Mouse (Mus musculus) adrenal gland, adult 8-10 months (tissue): ENCODE measurements around the gene Sema7a. TPM values are rescaled to one million over a fixed set of nuclear protein-coding genes. Genes with fewer than 3 reads are reported as not detected.

Source experiments
- DNase-seq: peaks from one replicate; pipeline ENCODE4 v3.0.0; 2022
- total RNA-seq, 4 experiments: library from RNA; stranded (reverse); gene quantifications; 2 replicates each; pipeline ENCODE4 v1.2.4; 2022

The Sema7a gene
- total RNA-seq, 4 experiments from 2014 or later: 9.5 to 23.8 (median 17.6) TPM

- peak; percentile 42 for DNase-seq
Observed at GRCm38 (mm10) chr9:57959886-57960866, 20.3 kb downstream of the Sema7a start.

DNA sequence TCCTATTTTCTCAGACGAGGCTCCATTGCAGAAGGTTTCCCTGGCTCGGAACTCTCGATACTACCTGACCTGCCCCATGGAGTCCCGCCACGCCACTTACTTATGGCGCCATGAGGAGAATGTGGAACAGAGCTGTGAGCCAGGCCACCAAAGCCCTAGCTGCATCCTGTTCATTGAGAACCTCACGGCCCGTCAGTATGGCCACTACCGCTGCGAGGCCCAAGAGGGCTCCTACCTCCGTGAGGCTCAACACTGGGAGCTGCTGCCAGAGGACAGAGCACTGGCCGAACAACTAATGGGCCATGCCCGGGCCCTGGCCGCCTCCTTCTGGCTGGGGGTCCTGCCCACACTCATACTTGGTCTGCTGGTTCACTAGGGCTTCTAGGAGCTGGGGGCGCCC, 21.3 kb downstream of the Sema7a start:
- no peak for DNase-seq

GRCm38 (mm10) chr9:57961863-57962778, 22.2 kb downstream of the Sema7a start:
- no peak for DNase-seq

DNA sequence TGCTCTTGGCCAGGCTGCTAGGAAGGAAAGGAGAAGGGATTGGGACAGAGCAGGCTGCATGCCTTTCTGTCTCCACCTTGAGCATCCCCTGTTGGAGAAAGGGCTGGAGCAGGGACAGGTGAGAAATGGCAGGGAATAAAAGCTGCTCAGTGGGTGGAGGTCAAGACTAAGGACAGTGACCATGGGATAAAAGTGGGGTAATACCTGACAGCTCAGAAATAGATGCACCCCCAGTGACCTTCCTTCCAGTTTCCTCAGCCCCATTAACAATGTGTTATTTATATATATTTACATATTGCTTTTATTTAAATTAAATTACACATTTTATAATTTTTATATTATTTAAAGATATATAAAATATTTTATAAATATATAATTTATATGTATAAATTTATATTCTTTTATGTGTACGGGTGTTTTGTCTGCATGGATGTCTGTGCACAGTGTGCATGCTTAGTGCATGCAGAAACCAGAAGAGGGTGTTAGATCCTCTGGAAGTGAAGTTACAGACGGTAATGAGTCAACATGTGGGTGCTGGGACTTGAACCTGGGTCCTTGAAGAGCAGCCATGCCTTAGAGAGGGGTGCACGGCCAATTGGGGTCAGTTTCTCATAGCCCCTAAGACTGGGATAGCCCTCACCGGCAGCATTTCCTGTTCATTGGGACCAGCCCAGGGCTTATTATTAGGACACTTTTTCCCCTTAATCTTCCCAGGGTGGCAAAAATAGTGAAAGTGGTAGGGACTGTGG, 23.5 kb downstream of the Sema7a start:
- DNase-seq: no peak

DNA sequence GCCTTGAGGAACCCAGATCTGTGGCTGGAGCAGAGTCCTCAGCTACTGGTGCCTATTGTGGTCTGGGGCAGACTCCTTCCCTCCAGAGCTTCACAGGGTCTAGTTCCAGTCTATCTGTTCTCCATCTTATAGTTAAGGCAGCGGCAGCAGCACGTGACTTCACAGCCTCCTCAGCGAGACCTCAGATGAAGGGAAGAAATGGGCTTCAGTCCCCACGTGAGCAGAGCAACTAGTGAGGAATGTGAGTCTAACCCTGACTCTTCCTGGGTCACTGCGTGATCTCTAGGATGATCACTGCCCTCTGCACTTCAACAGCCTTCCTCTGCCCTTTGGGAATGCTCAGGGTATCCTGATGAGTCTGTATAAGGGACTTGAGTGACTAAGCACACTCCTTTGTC, 24.1 kb downstream of the Sema7a start:
- DNase-seq: no peak

DNA sequence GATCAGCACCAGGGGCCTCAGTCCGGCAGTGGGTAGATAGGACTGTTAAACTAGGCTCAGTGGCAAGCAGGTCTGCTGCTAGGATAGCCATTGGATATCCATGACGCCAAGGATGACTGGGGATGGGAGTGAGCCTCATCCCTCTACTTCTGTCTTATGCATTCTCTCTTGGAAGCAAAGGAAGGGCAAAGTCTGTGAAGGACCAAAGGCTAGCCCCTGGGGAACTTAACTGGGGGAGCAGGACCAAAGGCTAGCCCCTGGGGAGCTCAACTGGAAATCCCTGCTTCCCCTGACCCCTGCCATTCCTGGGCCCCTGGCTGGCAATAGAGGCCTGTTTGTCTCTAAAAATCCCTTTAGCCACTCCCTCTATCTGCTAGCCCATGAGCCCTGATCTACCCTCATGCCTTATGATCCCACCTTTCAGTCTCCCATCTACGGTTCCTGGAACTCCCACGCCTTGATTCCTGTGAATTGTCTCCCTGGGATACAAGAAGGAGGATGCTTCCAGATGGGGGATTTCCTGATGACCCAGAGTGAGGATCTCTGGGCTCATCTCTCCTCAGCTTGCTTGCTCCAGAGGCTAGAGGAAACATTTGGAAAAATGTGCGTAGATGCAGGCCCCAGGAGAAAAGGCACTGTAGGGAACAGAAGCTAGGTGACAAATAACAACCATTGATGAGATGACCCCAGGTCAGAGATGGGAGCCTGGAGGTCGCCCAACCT, 24.8 kb downstream of the Sema7a start:
- DNase-seq: no peak

DNA sequence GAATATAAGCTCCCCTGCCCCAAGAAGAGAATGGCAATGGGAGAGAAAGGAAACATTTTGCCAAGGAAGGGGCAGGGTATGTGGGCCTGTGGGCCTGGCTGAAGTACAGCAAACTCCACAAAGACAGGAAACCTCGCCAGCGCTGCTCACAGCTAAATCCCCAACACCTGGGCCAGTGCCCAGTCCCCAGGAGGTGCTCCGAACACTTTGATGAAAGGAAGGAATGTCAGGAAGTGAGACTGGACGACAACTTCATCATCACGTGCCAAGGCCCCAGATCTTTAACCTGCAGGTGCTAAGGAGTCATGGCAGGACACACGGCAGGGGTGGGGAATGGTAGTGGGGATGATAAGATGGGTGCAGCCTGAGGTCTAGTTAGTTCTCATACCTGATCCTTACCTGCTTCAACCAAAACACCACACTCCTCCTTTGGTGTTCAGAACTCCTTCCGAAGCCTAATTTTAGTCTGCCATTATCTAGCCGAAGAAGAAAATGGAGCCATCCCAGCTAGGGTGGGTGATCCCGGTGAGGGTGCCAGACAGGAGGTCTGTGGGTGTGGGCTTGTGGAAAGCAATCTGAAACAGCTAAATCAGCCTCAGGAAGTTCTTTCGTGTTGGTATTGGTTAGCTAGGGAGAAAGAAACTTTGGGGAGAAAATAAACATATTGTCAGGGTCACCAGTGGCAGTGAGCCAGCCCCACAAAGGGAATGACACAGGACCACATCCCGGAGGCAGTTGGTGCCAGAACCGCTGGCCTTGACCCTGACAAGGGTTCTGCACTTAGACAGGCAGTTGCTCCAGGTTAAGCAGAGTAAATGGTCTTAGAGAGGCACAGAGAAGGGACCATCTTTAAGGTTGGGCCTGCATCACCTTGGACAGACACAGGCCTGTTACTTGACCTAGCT, 25.6 kb downstream of the Sema7a start:
- peak; percentile 84 for DNase-seq

GRCm38 (mm10) chr9:57967237-57967960, 27.5 kb downstream of the Sema7a start:
- no peak for DNase-seq

DNA sequence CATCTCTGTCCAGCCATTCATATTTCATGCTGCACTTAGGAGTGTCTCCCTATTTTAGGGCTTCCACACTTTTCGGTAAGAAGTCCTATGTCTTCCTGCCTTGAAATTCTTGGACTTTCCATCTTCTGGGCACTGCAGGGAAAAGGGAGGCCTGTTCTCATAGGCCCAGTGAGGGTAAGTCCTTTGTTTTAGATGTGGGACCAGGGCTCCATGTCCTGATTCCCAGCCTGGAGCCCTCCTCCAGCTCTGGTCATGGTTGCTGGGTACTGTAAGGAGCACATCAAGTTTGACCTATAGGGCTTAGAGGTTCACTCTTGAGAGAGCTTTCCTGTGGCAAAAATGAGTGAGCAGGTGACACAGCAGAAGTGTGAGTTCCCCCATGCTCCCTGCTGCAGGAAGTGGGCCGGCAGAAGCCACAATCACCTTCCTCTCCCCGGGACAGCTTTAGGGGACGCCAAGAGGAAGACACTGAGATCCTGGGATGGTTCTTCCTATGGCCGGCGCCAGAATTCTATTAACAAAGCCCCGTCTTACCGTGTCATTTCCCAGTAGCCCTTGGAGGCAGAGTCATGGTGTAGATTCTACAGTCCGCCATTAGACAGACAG, 28.4 kb downstream of the Sema7a start:
- DNase-seq: no peak

- DNase-seq: no peak
Observed at GRCm38 (mm10) chr9:57968783-57969542, 29.1 kb downstream of the Sema7a start.

- DNase-seq: no peak
Observed at GRCm38 (mm10) chr9:57969736-57970495, 30.0 kb downstream of the Sema7a start.

- no peak for DNase-seq
Observed at GRCm38 (mm10) chr9:57971413-57971812, 31.5 kb downstream of the Sema7a start.

- no peak for DNase-seq
Observed at GRCm38 (mm10) chr9:57972141-57972591, 32.3 kb downstream of the Sema7a start.

DNA sequence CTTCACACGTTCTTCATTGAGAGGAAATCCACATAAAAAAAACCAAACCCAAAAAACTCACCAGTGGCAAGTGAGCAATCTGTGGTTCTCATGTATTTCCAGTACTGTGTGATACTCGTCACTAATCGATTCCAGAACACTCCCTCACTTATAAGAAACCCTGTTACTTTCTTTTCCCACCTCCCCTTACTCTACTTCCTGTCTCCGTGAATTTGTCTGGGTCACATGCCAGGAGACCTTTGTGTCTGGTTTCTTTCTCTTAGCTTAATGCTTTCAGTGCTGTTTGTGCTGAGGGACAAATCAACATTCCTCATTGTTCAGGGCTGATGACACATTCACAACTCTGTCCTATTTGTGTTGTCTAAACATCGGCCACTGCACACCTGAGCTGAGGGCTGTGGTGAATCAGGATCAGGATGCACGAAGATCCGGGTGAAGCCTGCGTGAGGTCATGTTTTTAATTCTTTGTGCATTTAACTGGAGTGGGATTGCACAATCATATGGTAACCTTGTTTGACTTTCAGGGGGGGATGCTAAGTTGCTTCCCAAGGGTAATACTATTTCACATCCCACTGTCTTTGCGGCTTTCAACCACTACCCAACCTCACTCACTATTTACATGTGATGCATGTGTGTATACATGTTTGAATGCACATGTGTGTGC, 33.0 kb downstream of the Sema7a start:
- no peak for DNase-seq

DNA sequence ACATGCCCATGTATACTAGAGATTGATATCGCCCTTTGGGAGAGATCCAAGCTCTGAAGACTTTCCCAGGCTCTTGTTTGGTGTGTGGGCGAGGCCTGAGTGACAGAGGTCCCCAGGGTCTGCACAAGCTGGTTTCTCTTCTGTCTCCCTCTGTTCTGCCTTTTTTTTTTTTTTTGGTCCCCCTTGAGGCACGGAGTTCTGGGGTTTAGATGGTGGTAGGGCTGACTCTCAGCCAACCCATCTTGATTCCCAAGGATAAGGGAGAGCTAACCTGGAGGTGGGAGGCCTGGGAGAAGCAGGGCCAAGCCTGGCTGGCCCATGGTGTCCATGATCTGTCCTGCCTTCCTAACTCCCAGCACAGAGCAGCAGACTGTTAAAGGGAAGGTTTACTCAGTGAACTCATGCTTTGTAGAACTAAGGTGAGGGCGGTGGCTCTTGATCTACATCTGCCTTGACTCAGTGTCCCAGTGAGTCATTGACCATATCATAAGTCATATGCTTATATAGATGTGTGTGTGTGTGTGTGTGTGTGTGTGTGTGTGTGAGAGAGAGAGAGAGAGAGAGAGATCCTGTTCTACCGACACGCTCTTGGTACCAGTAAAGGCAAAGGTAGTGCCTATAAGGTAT, 33.6 kb downstream of the Sema7a start:
- no peak for DNase-seq

DNA sequence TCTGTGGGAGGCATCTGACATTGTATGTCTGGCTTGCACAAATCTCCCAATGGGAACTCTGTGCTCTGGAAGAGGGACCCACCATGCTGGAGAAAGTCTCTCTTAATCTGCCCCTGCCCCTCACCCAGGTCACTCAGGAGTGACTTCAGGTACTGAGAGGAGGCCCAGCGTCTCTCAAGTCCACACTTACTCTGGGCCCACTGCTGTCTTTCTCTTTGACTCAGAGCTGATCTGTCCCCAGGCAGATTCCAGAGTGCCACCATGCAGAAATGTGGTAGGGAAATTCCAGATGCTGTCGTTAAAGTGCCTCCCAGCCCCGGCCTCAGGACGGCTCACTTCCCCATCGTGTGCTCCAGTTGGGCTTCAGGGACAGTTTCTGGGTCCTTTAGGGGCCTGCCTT, 34.3 kb downstream of the Sema7a start:
- DNase-seq: no peak
